Mouse (Mus musculus) heart, embryonic 10.5 days (tissue): Measurements from ENCODE around the gene Zrsr1. TPM values are rescaled to one million over a fixed set of nuclear protein-coding genes. Genes with fewer than 3 reads are reported as not detected.

Source experiments
- DNase-seq: peaks from one replicate; pipeline ENCODE4 v3.0.0-alpha.2; 2017; ENCODE audit warnings: low spot score
- H3K27ac ChIP-seq: fragments of 300-500 bp; sonication (generic); 2 replicates; pipeline ENCODE4 v1.5.1; 2016; ENCODE audit warnings: mild to moderate bottlenecking
- H3K27me3 ChIP-seq: fragments of 300-500 bp; sonication (generic); 2 replicates; pipeline ENCODE4 v1.6.1; 2016; ENCODE audit warnings: mild to moderate bottlenecking; ENCODE audit not compliant: poor library complexity, insufficient read depth, severe bottlenecking
- H3K36me3 ChIP-seq: fragments of 300-500 bp; sonication (generic); 2 replicates; pipeline ENCODE4 v1.6.1; 2016; ENCODE audit warnings: mild to moderate bottlenecking, moderate library complexity
- H3K4me1 ChIP-seq: fragments of 300-500 bp; sonication (generic); 2 replicates; pipeline ENCODE4 v1.6.1; 2016; ENCODE audit warnings: mild to moderate bottlenecking
- H3K4me3 ChIP-seq: fragments of 300-500 bp; sonication (generic); 2 replicates; pipeline ENCODE4 v1.5.1; 2016; ENCODE audit warnings: mild to moderate bottlenecking, moderate library complexity
- H3K9me3 ChIP-seq: fragments of 300-500 bp; sonication (generic); 2 replicates; pipeline ENCODE4 v1.6.1; 2016; ENCODE audit warnings: mild to moderate bottlenecking, moderate library complexity
- WGBS: fragments of 180-500 bp; shearing (Covaris S2); methylation state at CpG from one replicate; pipeline ENCODE4 v1.1.7; 2016; 5-methylcytosine and 5-hydroxymethylcytosine counted together
- polyA plus RNA-seq: library from polyadenylated mRNA; unstranded; fragments of >200 nt; fragmentation: Nextera tagmentation; extraction: Ambion mirVana; gene quantifications from 2 replicates; pipeline ENCODE4 v1.2.1, GENCODE M21; 2016

The Zrsr1 gene
- polyA plus RNA-seq, 1 experiment from 2014 or later: 2.5 TPM

DNA sequence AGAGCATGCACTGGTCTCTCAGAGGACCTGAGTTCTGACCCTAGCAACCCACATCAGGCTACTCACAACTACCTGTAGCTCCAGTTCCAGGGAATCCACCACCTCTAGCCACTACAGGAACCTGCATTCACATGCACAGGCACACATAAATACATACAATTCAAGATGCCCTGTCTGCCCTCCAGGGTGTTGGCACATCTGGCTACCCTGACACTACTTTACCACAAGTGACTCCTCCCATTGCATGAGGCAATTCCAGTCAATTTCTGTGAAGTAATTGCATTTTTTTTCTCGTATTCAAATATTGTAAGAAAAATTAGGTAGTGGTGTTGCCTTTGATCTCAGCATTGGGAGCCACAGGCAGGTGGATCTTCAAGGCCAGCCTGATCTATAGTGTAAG lies 7.4 kb downstream of the Zrsr1 start:
- peaks cover 26% of the 10 kb centered on the region for H3K36me3 ChIP-seq
- H3K9me3 ChIP-seq: no peaks in the 10 kb centered on the region
- H3K4me3 ChIP-seq: no peak overlapping the region
- H3K27ac ChIP-seq: no peak overlapping the region
- DNase-seq: no peak
- 87% methylated on average over 1 of the region's 1 CpGs for WGBS
- H3K4me1 ChIP-seq: peaks cover 15% of the 10 kb centered on the region
- H3K27me3 ChIP-seq: no peaks in the 10 kb centered on the region

DNA sequence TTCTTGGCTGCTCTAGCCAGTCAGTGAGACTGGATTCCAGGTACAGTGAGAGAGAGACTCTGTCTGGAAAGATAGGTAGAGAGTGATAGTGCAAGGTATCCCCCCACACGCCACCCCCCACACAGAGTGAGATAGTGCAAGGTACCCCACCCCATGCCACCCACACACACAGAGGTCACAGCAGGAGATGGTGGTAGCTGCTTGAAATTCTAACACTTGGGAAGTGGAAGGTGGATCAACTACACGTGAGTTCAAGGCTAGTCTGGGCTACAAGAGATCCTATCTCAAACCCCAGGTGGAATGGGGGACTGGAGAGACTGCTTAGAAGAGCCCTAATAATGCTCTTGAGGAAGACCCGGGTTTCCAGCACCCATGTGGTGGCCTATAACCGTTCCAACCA lies 9.2 kb downstream of the Zrsr1 start:
- peak overlapping the region; percentile 74 for H3K4me3 ChIP-seq
- no peak for DNase-seq
- peaks cover 10% of the 10 kb centered on the region for H3K4me1 ChIP-seq
- H3K9me3 ChIP-seq: no peaks in the 10 kb centered on the region
- peak overlapping the region; percentile 95; the same call in 1 of the 2 replicates for H3K27ac ChIP-seq
- H3K36me3 ChIP-seq: peaks cover 22% of the 10 kb centered on the region
- no peaks in the 10 kb centered on the region for H3K27me3 ChIP-seq
- 32% methylated on average over 4 of the region's 4 CpGs for WGBS

GRCm38 (mm10) chr11:22981543-22981950 lies 9.7 kb downstream of the Zrsr1 start:
- DNase-seq: no peak
- Histone ChIP-seq H3K4me1 (peaks cover 10% of the 10 kb centered on the region), H3K27me3 (no peaks in the 10 kb centered on the region), H3K9me3 (no peaks in the 10 kb centered on the region), H3K36me3 (peaks cover 22% of the 10 kb centered on the region), H3K27ac (peak overlapping the region; percentile 95), H3K4me3 (peak overlapping the region; percentile 74)
- 2% methylated on average over 12 of the region's 12 CpGs for WGBS

DNA sequence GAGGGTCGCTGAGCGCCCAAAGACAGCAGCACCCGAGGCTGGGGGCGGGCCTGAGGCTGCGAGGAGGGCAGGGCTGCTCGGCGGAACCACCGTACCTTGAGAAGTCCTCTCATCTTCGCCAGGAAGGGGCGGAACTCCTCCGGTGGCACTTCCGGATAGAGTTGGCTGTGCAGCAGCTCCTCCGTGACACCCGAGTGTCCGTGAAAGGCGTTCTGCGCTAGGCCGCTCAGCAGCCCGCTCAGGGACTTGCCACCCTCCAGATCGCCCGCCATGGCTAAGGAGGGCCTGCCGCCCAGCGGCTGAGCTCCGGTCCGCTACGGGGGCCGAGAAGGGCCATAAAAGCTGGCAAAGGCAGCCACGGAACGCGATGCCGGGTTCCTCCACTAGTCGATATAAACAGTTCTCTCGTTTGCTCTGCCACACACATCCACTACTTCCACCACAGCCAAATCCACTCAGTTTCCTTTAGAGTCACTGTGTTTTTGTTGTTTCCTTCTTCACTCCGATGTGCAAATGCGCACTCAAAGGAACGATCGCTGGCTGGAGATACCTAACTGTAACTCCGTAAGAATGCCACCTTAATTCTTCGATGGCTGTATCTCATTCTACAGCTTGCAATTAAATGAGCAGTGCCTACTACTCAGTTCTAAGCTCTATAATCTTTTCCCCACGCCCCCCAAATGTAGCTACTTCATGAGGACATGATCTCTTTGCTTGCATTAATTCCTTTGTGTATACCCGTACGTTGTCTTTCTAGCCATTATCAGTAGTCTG lies 10.4 kb downstream of the Zrsr1 start, which contains the start of the genes Gm28048 and Commd1:
Gene Gm28048 (minus strand): TSS at position 107 of the 774 bp plus-strand sequence.
Gene Commd1 (minus strand): TSS at position 399 of the 774 bp plus-strand sequence.
- peak; percentile 95 for DNase-seq
- peaks cover 18% of the 10 kb centered on the region for H3K36me3 ChIP-seq
- H3K27ac ChIP-seq: peak within 1 kb of the TSS; percentile 95
- no peaks in the 10 kb centered on the region for H3K27me3 ChIP-seq
- H3K4me1 ChIP-seq: peaks cover 10% of the 10 kb centered on the region
- WGBS: 3% methylated on average over 42 of the region's 42 CpGs
- peak within 1 kb of the TSS; percentile 74 for H3K4me3 ChIP-seq
- H3K9me3 ChIP-seq: no peaks in the 10 kb centered on the region

DNA sequence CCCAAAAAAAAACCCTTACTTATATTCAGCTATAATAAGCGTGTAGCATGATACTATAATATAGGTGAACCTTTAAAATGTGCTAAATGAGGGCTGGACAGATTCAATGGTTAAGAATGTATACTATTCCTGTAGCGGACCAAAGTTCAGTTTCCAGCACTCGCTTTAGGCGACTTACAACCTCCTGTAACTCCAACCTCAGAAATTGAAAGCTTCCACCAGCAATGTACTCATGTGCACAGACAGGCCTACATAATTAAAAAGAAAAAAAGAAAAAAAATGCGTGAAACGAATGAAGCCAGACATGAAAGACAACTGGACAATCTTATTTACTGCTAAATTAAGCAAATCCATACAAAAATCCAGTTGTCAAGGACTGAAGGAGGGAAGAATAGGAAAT lies 11.0 kb downstream of the Zrsr1 start:
- peaks cover 10% of the 10 kb centered on the region for H3K4me1 ChIP-seq
- no peak for DNase-seq
- peak overlapping the region; percentile 95; the same call in 1 of the 2 replicates for H3K27ac ChIP-seq
- H3K36me3 ChIP-seq: peaks cover 12% of the 10 kb centered on the region
- H3K27me3 ChIP-seq: no peaks in the 10 kb centered on the region
- H3K4me3 ChIP-seq: peak overlapping the region; percentile 74; the same call in 1 of the 2 replicates
- 70% methylated on average over 6 of the region's 6 CpGs for WGBS
- no peaks in the 10 kb centered on the region for H3K9me3 ChIP-seq

DNA sequence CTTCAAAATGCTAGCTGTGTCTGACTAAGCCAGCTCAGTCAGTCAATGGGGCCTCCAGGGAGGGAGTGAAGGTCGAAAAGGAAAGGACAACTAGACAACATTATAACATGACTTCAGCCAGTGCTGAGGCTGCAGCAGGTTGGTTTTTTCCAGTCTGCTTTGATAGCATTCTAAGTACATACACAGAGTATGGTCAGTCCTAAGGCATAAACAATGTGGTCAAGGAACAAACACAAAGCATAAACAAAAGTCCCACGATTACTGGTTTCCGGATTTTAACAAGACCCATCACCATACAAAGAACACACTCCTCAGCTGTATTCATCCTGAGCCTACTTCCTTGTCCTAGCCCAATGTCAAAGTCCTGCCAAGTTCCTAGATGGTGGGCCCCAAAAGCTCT lies 13.7 kb downstream of the Zrsr1 start:
- Histone ChIP-seq H3K27me3 (no peaks in the 10 kb centered on the region), H3K27ac (no peak overlapping the region), H3K36me3 (no peaks in the 10 kb centered on the region), H3K9me3 (no peaks in the 10 kb centered on the region), H3K4me3 (no peak overlapping the region), H3K4me1 (peaks cover 10% of the 10 kb centered on the region)
- DNase-seq: no peak
- WGBS: 78% methylated on average over 3 of the region's 3 CpGs

DNA sequence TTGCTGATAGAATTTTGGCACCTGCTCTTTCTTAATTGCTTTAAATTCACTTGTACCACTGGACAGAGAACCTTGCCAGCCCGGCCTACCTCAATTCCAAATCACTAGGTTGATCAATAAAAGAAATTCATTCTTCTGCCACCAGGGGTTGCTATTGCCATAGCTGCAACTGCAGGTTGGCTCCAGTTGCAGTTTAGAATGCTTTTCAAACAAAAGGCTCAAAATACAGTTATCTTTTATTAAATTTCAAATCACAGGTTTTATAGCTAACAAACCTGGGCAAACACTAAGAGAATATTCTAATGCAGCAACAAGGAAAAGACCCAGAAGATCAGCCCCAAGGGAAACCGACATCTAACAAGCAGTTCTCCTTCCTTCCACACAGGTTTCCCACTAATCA lies 15.6 kb downstream of the Zrsr1 start:
- Histone ChIP-seq H3K4me1 (peaks cover 11% of the 10 kb centered on the region), H3K9me3 (no peaks in the 10 kb centered on the region), H3K27me3 (no peaks in the 10 kb centered on the region), H3K36me3 (no peaks in the 10 kb centered on the region), H3K4me3 (no peak overlapping the region), H3K27ac (no peak overlapping the region)
- DNase-seq: no peak
- 62% methylated on average over 2 of the region's 2 CpGs for WGBS

DNA sequence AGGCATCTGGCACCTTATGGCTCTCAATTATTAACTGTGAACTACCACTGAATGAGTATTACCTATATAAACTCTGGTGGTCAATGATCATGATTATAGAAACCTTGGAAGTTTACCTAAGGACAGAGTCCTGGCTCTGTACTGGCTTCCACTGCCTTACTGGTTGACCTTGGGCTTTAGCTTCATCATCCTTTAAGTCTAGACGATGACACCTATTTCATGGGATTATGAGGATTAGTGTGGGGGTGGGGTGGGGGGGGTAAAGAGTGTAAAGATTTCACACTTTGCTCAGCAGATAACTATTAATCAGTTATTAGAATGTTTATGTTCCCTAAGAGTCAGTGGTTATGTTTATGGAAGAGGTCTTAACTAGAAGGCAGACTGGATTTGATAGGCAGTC lies 18.0 kb downstream of the Zrsr1 start:
- Histone ChIP-seq H3K27ac (peak overlapping the region; percentile 99), H3K4me3 (peak overlapping the region; percentile 98), H3K27me3 (no peaks in the 10 kb centered on the region), H3K9me3 (no peaks in the 10 kb centered on the region), H3K36me3 (peaks cover 17% of the 10 kb centered on the region), H3K4me1 (peaks cover 10% of the 10 kb centered on the region)
- DNase-seq: no peak
- WGBS: 48% methylated on average over 1 of the region's 1 CpGs

- Histone ChIP-seq H3K27ac (peak within 1 kb of the TSS; percentile 99), H3K36me3 (peaks cover 25% of the 10 kb centered on the region), H3K4me1 (peaks cover 10% of the 10 kb centered on the region), H3K27me3 (no peaks in the 10 kb centered on the region), H3K4me3 (peak within 1 kb of the TSS; percentile 98), H3K9me3 (no peaks in the 10 kb centered on the region)
- WGBS: under 1% methylated on average over 66 of the region's 66 CpGs
- peak; percentile 98 for DNase-seq
These were observed 18.8 kb downstream of the Zrsr1 start, which contains the start of gene Cct4 for GRCm38 (mm10) chr11:22990393-22991126. Gene Cct4, plus strand, starts transcription at chr11:22990519.

GRCm38 (mm10) chr11:22991218-22991835 lies 19.5 kb downstream of the Zrsr1 start:
- H3K9me3 ChIP-seq: no peaks in the 10 kb centered on the region
- peaks cover 10% of the 10 kb centered on the region for H3K4me1 ChIP-seq
- H3K27me3 ChIP-seq: no peaks in the 10 kb centered on the region
- H3K27ac ChIP-seq: peak overlapping the region; percentile 99
- WGBS: 9% methylated on average over 14 of the region's 14 CpGs
- H3K36me3 ChIP-seq: peaks cover 33% of the 10 kb centered on the region
- H3K4me3 ChIP-seq: peak overlapping the region; percentile 98
- no peak for DNase-seq

GRCm38 (mm10) chr11:22994271-22994670 lies 22.5 kb downstream of the Zrsr1 start:
- H3K9me3 ChIP-seq: no peaks in the 10 kb centered on the region
- H3K4me1 ChIP-seq: peaks cover 10% of the 10 kb centered on the region
- no peak overlapping the region for H3K4me3 ChIP-seq
- no peak overlapping the region for H3K27ac ChIP-seq
- H3K36me3 ChIP-seq: peaks cover 62% of the 10 kb centered on the region
- 91% methylated on average over 2 of the region's 2 CpGs for WGBS
- no peak for DNase-seq
- H3K27me3 ChIP-seq: no peaks in the 10 kb centered on the region

DNA sequence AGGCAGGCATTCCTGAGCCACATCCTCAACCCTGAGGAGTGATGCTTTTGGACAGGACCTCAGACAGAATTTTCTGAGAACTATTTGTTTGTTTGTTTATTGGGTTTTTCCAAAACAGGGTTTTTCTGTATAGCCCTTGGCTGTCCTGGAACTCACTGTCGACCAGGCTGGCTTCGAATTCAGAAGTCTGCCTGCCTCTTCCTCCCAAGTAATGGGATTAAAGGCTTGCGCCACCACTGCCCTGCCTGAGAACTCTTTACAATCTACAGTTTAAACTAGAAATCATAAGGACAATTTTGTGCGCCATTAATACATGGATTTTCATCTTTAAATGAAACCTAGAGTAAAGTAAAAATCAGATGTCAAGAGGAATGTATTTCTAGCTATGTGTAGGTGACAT lies 23.7 kb downstream of the Zrsr1 start:
- Histone ChIP-seq H3K9me3 (no peaks in the 10 kb centered on the region), H3K27me3 (no peaks in the 10 kb centered on the region), H3K4me3 (no peak overlapping the region), H3K36me3 (peaks cover 74% of the 10 kb centered on the region), H3K27ac (no peak overlapping the region), H3K4me1 (peaks cover 10% of the 10 kb centered on the region)
- no peak for DNase-seq
- WGBS: 95% methylated on average over 4 of the region's 4 CpGs

DNA sequence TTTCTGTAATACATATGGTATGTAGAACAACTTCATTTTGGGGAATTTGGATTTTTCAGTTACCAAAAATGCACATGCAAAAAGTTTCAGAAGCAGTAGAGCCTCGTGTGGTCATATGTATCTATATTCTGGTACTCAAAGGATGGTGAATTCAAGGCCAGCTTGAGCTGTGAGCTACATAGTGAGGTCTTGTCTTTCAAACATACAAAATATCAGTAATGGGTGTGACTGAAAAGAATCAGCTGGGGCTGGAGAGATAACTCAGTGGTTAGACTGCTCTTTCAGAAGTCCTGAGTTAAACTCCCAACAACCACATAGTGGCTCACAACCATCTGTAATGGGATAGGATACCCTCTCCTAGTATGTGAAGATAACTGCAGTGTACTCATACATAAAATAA lies 26.5 kb downstream of the Zrsr1 start:
- Histone ChIP-seq H3K27ac (no peak overlapping the region), H3K36me3 (peaks cover 99% of the 10 kb centered on the region), H3K27me3 (no peaks in the 10 kb centered on the region), H3K4me3 (no peak overlapping the region), H3K9me3 (no peaks in the 10 kb centered on the region), H3K4me1 (no peaks in the 10 kb centered on the region)
- 67% methylated on average over 1 of the region's 1 CpGs for WGBS
- DNase-seq: no peak
